Mouse (Mus musculus) intestine, embryonic 15.5 days (tissue): ENCODE data around the gene Sars. TPM values are rescaled to one million over a fixed set of nuclear protein-coding genes. Genes with fewer than 3 reads are reported as not detected.

ENCODE experiments used
- ATAC-seq: fragments of 200-750 bp; cut with Nextera tagmentation; 2 replicates; pipeline ENCODE4 v1.8.0; 2017; ENCODE audit warnings: moderate TSS enrichment, moderate library complexity
- H3K27ac ChIP-seq: fragments of 300-500 bp; sonication (generic); 2 replicates; pipeline ENCODE4 v1.5.1; 2015; ENCODE audit warnings: mild to moderate bottlenecking, inconsistent platforms
- H3K27me3 ChIP-seq: fragments of 300-500 bp; sonication (generic); replicated peaks from 2 replicates; pipeline ENCODE4 v1.6.1; 2015; ENCODE audit warnings: inconsistent platforms
- H3K36me3 ChIP-seq: fragments of 300-500 bp; sonication (generic); 2 replicates; pipeline ENCODE4 v1.6.1; 2015; ENCODE audit warnings: inconsistent platforms
- H3K4me1 ChIP-seq: fragments of 300-500 bp; sonication (generic); replicated peaks from 2 replicates; pipeline ENCODE4 v1.6.1; 2015; ENCODE audit warnings: inconsistent platforms
- H3K4me2 ChIP-seq: fragments of 300-500 bp; sonication (generic); replicated peaks from 2 replicates; pipeline ENCODE4 v1.6.1; 2015; ENCODE audit warnings: mild to moderate bottlenecking, inconsistent platforms
- H3K4me3 ChIP-seq: fragments of 300-500 bp; sonication (generic); replicated peaks from 2 replicates; pipeline ENCODE4 v1.5.1; 2015; ENCODE audit warnings: inconsistent platforms
- H3K9ac ChIP-seq: fragments of 300-500 bp; sonication (generic); 2 replicates; pipeline ENCODE4 v1.6.1; 2015; ENCODE audit warnings: inconsistent platforms
- H3K9me3 ChIP-seq: fragments of 300-500 bp; sonication (generic); 2 replicates; pipeline ENCODE4 v1.6.1; 2016; ENCODE audit warnings: inconsistent platforms
- WGBS: fragments of 180-500 bp; shearing (Covaris S2); methylation state at CpG from one replicate; pipeline ENCODE4 v1.1.7; 2015; 5-methylcytosine and 5-hydroxymethylcytosine counted together
- polyA plus RNA-seq: library from polyadenylated mRNA; unstranded; fragments of >200 nt; fragmentation: Nextera tagmentation; extraction: Ambion mirVana; gene quantifications from 2 replicates; pipeline ENCODE4 v1.2.1, GENCODE M21; 2015

The Sars gene
- polyA plus RNA-seq, 1 experiment from 2014 or later: 150 TPM

DNA sequence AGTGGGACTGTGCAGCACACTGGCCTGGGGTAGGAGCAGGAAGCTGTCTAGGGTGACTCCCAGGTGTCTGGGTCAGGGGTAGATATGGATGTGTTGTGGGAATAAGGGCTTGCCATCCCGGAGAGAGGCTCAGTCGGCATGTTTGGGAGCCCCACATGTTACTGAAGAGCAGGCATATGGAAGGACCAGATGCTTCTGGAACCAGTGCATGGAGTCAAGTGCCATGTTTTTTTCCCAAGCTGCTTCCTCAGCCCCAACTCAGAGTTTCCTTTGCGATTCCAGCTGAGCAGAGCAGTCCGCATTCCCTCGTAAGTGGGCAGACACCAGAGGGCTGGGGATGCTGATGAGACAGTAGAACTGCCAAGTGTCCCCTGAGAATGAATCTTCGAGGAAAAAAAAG, 22.0 kb downstream of the Sars start:
- Histone ChIP-seq H3K27me3 (no peaks in the 10 kb centered on the region), H3K9ac (no peak overlapping the region), H3K27ac (no peak overlapping the region), H3K9me3 (no peaks in the 10 kb centered on the region), H3K4me2 (no peak overlapping the region), H3K4me3 (no peak overlapping the region), H3K36me3 (peaks cover 22% of the 10 kb centered on the region), H3K4me1 (peaks cover 11% of the 10 kb centered on the region)
- ATAC-seq: no peak
- WGBS: 45% methylated on average over 6 of the region's 6 CpGs

DNA sequence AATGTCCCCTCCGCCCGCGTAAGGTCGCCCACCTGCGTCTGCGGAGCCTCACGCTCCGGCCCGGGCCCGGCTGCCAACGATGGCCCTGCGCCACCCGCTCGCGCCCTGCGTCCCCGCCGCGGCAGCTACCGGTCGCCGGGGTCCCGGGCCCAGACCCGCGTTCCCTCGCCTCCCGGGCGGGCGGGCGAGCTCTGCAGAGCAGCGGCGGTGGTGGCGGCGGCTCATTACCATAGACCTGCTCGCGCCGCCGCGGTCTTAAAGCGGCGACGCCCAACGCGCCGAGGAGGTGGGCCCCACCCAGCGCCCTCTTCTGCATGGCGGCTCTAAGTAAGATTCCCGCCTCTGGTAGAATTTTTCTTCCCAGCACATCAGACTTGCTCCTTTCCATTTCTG, 29.2 kb downstream of the Sars start:
- 0 out of 2 replicates have a peak, but pooled peaks cover 7% of the 10 kb centered on the region for H3K9me3 ChIP-seq
- H3K27me3 ChIP-seq: peaks cover 13% of the 10 kb centered on the region
- peaks cover 10% of the 10 kb centered on the region; the same call in 1 of the 2 replicates for H3K36me3 ChIP-seq
- H3K27ac ChIP-seq: no peak overlapping the region; the same call in 1 of the 2 replicates
- peak overlapping the region; percentile 99 for H3K4me2 ChIP-seq
- peaks cover 17% of the 10 kb centered on the region for H3K4me1 ChIP-seq
- peak overlapping the region; percentile 74 for H3K4me3 ChIP-seq
- under 1% methylated on average over 48 of the region's 48 CpGs for WGBS
- H3K9ac ChIP-seq: peak overlapping the region; percentile 69
- ATAC-seq: peak; percentile 92

DNA sequence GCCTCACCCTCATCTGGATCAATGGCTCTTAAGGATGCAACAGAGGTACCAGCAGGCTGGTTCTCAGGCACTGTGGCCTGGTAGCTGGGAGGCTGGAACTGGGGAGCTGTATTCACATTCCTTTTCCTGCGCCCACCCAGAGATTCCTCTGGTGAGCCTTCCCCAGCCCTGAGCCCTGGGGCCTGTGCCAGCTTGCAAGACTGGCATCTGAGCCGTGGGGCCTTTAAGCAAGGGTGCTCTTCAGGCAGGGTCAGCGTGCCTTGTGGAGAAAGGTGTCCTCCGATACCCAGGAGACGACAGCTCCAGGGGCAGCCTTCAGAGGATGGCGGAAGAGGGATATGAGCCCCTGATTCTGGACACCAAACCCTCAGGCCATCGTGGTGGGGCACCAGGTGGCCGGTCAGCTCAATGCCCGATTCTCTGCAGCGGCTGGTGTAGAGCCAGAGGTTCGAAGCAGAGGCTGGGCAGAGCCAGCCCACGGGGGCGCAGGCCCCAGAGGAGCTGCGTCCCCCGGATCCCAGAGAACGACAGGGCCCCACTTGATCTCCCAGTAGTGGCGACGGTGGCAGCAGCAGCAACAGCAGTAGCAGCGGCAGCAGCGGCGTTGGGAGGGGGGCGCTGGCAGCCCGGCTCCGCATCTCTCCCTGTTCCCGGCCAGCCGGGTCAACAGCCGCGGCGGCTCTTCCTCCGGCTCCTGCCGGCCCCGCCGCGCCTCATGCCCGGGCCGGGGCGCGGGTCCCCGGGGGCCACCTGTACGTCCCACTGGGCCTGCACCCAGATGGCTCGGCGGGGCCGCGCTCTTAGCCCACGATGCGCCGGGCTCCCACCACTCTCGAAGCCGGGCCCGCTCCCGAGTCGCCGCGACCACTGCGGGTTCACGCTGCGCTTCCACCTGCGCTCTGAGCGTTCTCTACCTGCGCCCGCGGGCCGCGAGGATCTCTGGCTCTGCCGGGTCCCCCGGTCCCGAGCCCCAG, 29.9 kb downstream of the Sars start, which contains the start of gene Celsr2:
TSS of gene Celsr2 (minus strand) at position 696 of the 974 bp plus-strand sequence.
- peaks cover 19% of the 10 kb centered on the region for H3K4me1 ChIP-seq
- peaks cover 13% of the 10 kb centered on the region for H3K27me3 ChIP-seq
- H3K36me3 ChIP-seq: peaks cover 10% of the 10 kb centered on the region; the same call in 1 of the 2 replicates
- 0 out of 2 replicates have a peak, but pooled peaks cover 7% of the 10 kb centered on the region for H3K9me3 ChIP-seq
- H3K27ac ChIP-seq: no peak within 1 kb of the TSS; the same call in 1 of the 2 replicates
- peak within 1 kb of the TSS; percentile 74 for H3K4me3 ChIP-seq
- WGBS: 7% methylated on average over 67 of the region's 67 CpGs
- peak within 1 kb of the TSS; percentile 69 for H3K9ac ChIP-seq
- peak; percentile 60 for ATAC-seq
- peak within 1 kb of the TSS; percentile 99 for H3K4me2 ChIP-seq

DNA sequence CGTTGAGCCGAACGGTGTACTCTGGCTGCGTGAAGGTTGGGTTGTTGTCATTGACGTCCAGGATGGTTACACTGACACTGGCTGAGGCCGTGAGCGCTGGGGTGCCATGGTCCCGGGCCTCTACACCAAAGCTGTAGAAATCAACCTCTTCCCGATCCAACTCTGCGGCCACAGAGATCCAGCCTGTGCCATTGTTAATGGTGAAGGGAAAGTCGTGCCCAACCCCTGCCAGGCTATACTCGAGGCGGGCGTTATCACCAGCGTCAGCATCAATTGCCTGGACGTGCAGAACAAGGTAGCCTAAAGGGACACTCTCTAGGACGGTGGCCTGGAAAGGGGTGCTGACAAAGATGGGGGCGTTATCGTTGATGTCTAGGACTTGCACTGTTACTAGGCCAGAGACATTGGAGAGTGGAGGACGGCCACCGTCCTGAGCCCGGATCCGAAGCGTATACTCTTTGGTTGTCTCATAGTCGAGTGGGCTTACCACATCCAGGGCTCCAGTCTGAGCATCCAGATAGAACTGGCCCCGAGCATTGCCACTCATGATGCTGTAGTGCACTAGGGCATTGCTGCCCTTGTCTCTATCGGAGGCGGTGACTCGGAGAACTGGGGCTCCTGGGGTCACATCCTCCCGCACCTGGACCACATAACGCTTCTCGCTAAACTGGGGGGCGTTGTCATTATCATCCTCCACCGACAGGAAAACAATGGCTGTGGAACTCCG, 31.2 kb downstream of the Sars start:
- no peak for ATAC-seq
- Histone ChIP-seq H3K9ac (no peak overlapping the region), H3K4me3 (no peak overlapping the region), H3K9me3 (0 out of 2 replicates have a peak, but pooled peaks cover 7% of the 10 kb centered on the region), H3K4me2 (no peak overlapping the region), H3K4me1 (peaks cover 19% of the 10 kb centered on the region), H3K36me3 (peaks cover 10% of the 10 kb centered on the region; the same call in 1 of the 2 replicates), H3K27me3 (peaks cover 13% of the 10 kb centered on the region), H3K27ac (no peak overlapping the region)
- WGBS: 98% methylated on average over 35 of the region's 35 CpGs

DNA sequence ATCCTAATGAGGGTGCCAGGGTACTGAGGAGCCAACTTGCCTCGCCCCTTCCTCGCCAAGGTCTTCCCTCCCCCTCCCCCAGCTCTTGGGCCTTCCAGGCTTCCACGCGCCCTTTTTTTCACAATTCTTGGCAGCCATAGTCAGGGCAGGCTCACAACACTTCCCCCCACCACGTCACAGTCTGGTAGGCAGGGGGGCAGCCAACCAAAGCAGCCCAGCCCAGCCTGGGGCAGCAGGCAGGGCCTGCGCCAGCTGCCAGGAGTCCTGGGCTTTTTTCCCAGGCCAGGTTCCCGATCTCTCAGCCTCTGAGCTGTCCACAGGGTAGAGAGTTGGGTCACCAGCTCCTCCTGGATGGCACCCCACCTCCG, 33.3 kb downstream of the Sars start:
- Histone ChIP-seq H3K27ac (peak overlapping the region; percentile 32; the same call in 1 of the 2 replicates), H3K27me3 (peaks cover 10% of the 10 kb centered on the region; the same call in 1 of the 2 replicates), H3K4me1 (peaks cover 19% of the 10 kb centered on the region), H3K36me3 (peaks cover 12% of the 10 kb centered on the region; the same call in 1 of the 2 replicates), H3K4me2 (0 out of 2 replicates have a peak overlapping the region, but pooled peaks have one; percentile 17), H3K9ac (0 out of 2 replicates have a peak overlapping the region, but pooled peaks have one; percentile 26), H3K4me3 (no peak overlapping the region), H3K9me3 (0 out of 2 replicates have a peak, but pooled peaks cover 7% of the 10 kb centered on the region)
- ATAC-seq: no peak
- WGBS: 62% methylated on average over 8 of the region's 8 CpGs

DNA sequence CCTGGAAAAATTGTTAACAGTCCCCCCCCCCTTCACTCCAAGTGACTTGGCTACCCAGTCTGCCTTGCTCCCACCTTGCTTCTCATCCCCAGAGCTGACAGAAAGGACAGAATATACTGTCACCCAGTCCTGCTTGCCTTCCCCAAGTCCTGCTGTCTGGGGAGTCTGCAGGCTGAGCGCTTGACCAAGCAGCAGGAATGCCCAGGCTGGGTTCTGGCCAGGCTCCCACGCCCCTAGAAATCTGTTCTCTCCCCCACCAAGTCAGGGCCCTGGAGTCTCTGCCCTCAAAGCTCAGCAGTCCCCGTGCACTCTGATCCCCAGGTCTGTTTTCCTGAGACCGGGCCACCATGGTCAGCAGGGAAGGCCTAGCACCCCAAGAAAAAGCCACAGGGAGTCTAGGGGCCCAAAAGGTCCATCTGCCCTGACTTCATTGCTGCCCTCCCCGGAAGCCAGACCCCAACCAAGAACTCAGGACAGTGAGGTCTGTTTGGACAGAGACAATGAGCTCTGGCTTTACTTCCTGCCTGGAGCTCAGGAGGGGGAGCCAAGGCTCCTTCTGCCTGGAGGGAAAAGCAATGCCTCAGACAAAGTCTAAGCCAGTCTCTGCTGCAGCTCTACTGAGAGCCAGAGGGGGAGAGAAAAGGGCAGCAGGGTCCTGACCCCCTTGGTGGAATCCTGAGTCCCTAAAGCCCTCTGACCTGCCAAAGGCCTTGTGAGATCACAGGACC, 33.8 kb downstream of the Sars start:
- H3K4me3 ChIP-seq: no peak overlapping the region
- 0 out of 2 replicates have a peak, but pooled peaks cover 7% of the 10 kb centered on the region for H3K9me3 ChIP-seq
- peaks cover 14% of the 10 kb centered on the region; the same call in 1 of the 2 replicates for H3K36me3 ChIP-seq
- H3K27me3 ChIP-seq: peaks cover 4% of the 10 kb centered on the region; the same call in 1 of the 2 replicates
- 58% methylated on average over 5 of the region's 5 CpGs for WGBS
- H3K9ac ChIP-seq: peak overlapping the region; percentile 26; the same call in 1 of the 2 replicates
- ATAC-seq: no peak
- H3K27ac ChIP-seq: peak overlapping the region; percentile 32; the same call in 1 of the 2 replicates
- peaks cover 19% of the 10 kb centered on the region for H3K4me1 ChIP-seq
- H3K4me2 ChIP-seq: peak overlapping the region; percentile 17; the same call in 1 of the 2 replicates

DNA sequence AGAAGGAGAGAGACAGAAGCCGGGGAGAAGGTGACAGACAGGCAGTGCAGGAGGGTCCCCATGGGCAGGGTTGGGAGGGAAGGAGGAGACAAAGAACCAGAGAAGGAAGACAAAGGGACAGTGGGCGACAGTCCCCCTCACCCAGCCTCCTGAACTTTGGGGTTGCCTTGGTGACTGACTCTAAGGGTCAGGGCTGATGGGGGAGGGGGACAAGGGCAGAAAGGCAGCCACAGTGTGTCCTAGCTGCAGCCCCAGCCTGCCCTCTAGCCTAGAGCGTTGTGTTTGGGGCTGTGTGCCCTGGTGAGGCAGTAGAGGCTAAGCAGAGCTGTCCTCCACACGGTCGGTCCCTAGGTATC, 34.7 kb downstream of the Sars start:
- Histone ChIP-seq H3K9me3 (0 out of 2 replicates have a peak, but pooled peaks cover 7% of the 10 kb centered on the region), H3K9ac (no peak overlapping the region; the same call in 1 of the 2 replicates), H3K27me3 (0 out of 2 replicates have a peak, but pooled peaks cover 4% of the 10 kb centered on the region), H3K27ac (no peak overlapping the region), H3K4me1 (peaks cover 18% of the 10 kb centered on the region), H3K4me3 (no peak overlapping the region), H3K4me2 (peak overlapping the region; percentile 17; the same call in 1 of the 2 replicates), H3K36me3 (peaks cover 14% of the 10 kb centered on the region; the same call in 1 of the 2 replicates)
- WGBS: 40% methylated on average over 5 of the region's 5 CpGs
- no peak for ATAC-seq

DNA sequence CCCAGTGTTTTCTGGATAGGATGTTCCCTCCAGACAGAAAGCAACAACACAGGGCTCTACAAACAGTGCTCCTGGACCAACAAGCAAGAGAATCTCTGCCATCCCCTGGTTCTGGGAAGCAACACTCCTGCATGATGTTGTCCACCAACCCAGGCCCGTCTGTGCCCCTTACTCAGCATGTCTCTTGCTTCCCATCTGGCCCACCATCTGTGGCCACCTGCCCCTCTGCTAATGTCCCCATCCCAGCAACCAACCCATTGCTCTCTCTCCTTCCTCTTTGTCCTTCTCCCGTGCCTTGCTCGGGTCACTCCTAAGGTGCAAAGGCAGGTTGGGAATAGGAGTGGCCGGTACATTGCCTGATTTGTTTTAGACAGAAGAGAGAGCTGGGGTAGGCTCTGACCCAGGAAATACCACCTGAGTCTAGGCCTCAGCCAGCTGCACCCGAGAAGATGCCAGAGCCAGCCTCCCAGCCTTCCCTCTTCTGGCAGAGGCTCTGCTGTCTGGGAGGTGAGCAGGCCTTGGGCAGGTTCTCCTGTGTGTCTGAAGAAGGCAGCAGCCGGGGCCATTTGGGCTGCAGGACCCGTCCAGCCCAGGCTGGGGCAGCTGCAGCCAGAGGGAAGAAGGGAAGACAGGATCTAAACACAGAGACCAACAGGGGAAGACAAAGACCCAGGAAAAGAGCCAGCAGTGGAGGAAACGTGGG, 35.2 kb downstream of the Sars start:
- Histone ChIP-seq H3K27ac (no peak overlapping the region), H3K4me2 (0 out of 2 replicates have a peak overlapping the region, but pooled peaks have one; percentile 17), H3K9ac (no peak overlapping the region; the same call in 1 of the 2 replicates), H3K4me1 (peaks cover 13% of the 10 kb centered on the region), H3K9me3 (0 out of 2 replicates have a peak, but pooled peaks cover 7% of the 10 kb centered on the region), H3K27me3 (0 out of 2 replicates have a peak, but pooled peaks cover 2% of the 10 kb centered on the region), H3K4me3 (no peak overlapping the region), H3K36me3 (peaks cover 14% of the 10 kb centered on the region; the same call in 1 of the 2 replicates)
- no peak for ATAC-seq
- 57% methylated on average over 8 of the region's 8 CpGs for WGBS

DNA sequence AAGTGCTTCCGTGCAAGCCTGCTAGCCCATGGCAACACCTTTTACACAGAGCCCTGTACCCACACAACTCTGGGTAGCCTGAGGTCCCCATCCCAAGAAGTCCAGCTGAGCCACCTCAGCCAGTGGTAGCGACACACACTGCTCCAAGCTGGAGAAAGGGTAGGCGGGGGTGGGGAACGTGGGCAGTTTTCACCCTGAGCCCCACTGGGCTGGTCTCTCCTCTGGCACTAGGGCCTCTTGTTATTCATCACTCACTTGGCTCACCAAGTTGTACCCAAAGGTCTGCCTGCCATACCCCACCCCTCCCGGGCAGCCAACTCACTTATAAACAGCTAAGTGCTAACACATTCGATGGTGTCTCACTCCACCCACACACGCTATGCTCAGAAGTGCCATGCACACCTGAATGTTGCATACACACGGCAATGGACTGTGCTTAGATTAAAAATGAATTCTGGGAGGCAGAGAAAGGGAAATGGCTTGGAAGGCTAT, 36.4 kb downstream of the Sars start:
- 89% methylated on average over 8 of the region's 8 CpGs for WGBS
- 0 out of 2 replicates have a peak, but pooled peaks cover 7% of the 10 kb centered on the region for H3K9me3 ChIP-seq

DNA sequence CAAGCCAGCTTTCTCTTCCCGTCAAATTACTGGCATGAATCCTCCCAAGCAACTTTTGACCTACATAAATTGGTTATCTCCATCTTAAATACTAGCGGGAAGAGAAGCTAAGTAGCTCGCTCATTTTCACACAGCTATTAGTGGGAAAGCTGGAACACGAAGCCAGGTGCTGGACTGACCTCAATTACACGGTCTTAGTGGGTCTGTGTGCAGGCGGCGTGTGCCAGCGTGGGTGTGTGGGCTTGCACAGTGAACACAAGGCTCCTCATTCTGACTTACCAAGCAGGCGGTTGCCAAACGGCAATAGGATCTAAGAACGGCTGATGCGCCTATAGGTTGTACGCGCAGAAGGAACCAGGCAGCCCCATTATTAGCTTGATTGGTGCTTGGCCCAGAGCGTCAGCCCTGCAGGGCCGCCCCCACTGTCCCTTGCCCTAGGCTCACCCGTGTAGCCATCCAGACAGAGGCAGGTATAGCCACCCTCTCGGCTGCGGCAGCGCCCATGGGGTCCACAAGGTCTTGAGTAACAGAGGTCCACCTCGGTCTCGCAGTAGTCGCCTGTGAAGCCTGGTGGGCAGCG, 38.6 kb downstream of the Sars start:
- Histone ChIP-seq H3K27me3 (no peaks in the 10 kb centered on the region), H3K9ac (no peak overlapping the region), H3K4me3 (no peak overlapping the region), H3K4me2 (no peak overlapping the region), H3K4me1 (peaks cover 12% of the 10 kb centered on the region), H3K27ac (no peak overlapping the region), H3K36me3 (0 out of 2 replicates have a peak, but pooled peaks cover 4% of the 10 kb centered on the region), H3K9me3 (no peaks in the 10 kb centered on the region)
- no peak for ATAC-seq
- 89% methylated on average over 24 of the region's 24 CpGs for WGBS

More for the DNA sequence above, 36.4 kb downstream of the Sars start:
- H3K4me3 ChIP-seq: no peak overlapping the region
- H3K27me3 ChIP-seq: no peaks in the 10 kb centered on the region
- H3K9ac ChIP-seq: no peak overlapping the region
- H3K4me1 ChIP-seq: peaks cover 12% of the 10 kb centered on the region; the same call in 1 of the 2 replicates
- H3K4me2 ChIP-seq: no peak overlapping the region
- ATAC-seq: no peak
- H3K36me3 ChIP-seq: peaks cover 8% of the 10 kb centered on the region; the same call in 1 of the 2 replicates
- H3K27ac ChIP-seq: no peak overlapping the region
